Mouse (Mus musculus) cortical plate, adult 2 months (tissue): ENCODE data around the gene Nkiras2.

Experiments
- CTCF ChIP-seq: fragments of 200-500 bp; IDR thresholded peaks from 2 replicates; pipeline ENCODE4 v1.5.1; 2011; ENCODE audit warnings: mild to moderate bottlenecking, control low read depth, low read length; ENCODE audit not compliant: insufficient read depth; ENCODE audit errors: extremely low read depth
- POLR2A ChIP-seq: fragments of 200-500 bp; IDR thresholded peaks from 2 replicates; pipeline ENCODE4 v1.6.1; 2011; ENCODE audit warnings: mild to moderate bottlenecking, low read length, control low read depth; ENCODE audit not compliant: insufficient read depth; ENCODE audit errors: extremely low read depth

GRCm38 (mm10) chr11:100673169-100673568, 54.1 kb downstream of the Nkiras2 start:
- TF ChIP-seq CTCF: no peak
- no peak for TF ChIP-seq POLR2A
